Mouse (Mus musculus): ENCODE measurements around the gene Ptpn7.
"Not testable (repeated sequence)": the region's sequence is repeated elsewhere in the genome, so short reads cannot be mapped to it uniquely, and the experiment has no call there.

Gene Ptpn7

GRCm38 (mm10) chr1:135132473-135132872, at the start of gene Ptpn7:
Gene Ptpn7 (plus strand): TSS chr1:135132700.
- DNase-seq (ENCODE audit: low spot score): no peak

- DNase-seq (ENCODE audit: low spot score): no peak
Measured at GRCm38 (mm10) chr1:135083465-135083864, 49.0 kb upstream of the Ptpn7 start.

- no peak for DNase-seq (ENCODE audit: low spot score)
Measured at GRCm38 (mm10) chr1:135085296-135085871, 47.1 kb upstream of the Ptpn7 start.

- no peak for DNase-seq (ENCODE audit: low spot score)
Measured at GRCm38 (mm10) chr1:135086015-135086414, 46.5 kb upstream of the Ptpn7 start.

- DNase-seq (ENCODE audit: low spot score): no peak
Measured at GRCm38 (mm10) chr1:135087414-135087813, 45.1 kb upstream of the Ptpn7 start.

GRCm38 (mm10) chr1:135089626-135090025, 42.9 kb upstream of the Ptpn7 start:
- DNase-seq (ENCODE audit: low spot score): no peak

- no peak for DNase-seq (ENCODE audit: low spot score)
Measured at GRCm38 (mm10) chr1:135090914-135091313, 41.6 kb upstream of the Ptpn7 start.

- DNase-seq (ENCODE audit: low spot score): no peak
Measured at GRCm38 (mm10) chr1:135094723-135095122, 37.8 kb upstream of the Ptpn7 start.

- DNase-seq (ENCODE audit: low spot score): no peak
Measured at GRCm38 (mm10) chr1:135095189-135095588, 37.3 kb upstream of the Ptpn7 start.

GRCm38 (mm10) chr1:135096312-135096711, 36.2 kb upstream of the Ptpn7 start:
- DNase-seq (ENCODE audit: low spot score): no peak

GRCm38 (mm10) chr1:135097441-135097840, 35.1 kb upstream of the Ptpn7 start:
- no peak for DNase-seq (ENCODE audit: low spot score)

GRCm38 (mm10) chr1:135098441-135098840, 34.1 kb upstream of the Ptpn7 start:
- DNase-seq (ENCODE audit: low spot score): no peak

GRCm38 (mm10) chr1:135100400-135100799, 32.1 kb upstream of the Ptpn7 start:
- no peak for DNase-seq (ENCODE audit: low spot score)

- DNase-seq (ENCODE audit: low spot score): no peak
Measured at GRCm38 (mm10) chr1:135105124-135105523, 27.4 kb upstream of the Ptpn7 start, which contains the start of gene Lgr6. Gene Lgr6 (minus strand): TSS chr1:135105276.

- peak; percentile 40 for DNase-seq (ENCODE audit: low spot score)
Measured at GRCm38 (mm10) chr1:135105951-135106350, 26.5 kb upstream of the Ptpn7 start.

GRCm38 (mm10) chr1:135108611-135109010, 23.9 kb upstream of the Ptpn7 start:
- DNase-seq (ENCODE audit: low spot score): no peak

GRCm38 (mm10) chr1:135110075-135110474, 22.4 kb upstream of the Ptpn7 start:
- DNase-seq (ENCODE audit: low spot score): no peak

GRCm38 (mm10) chr1:135111271-135111670, 21.2 kb upstream of the Ptpn7 start:
- DNase-seq (ENCODE audit: low spot score): not testable (repeated sequence)

GRCm38 (mm10) chr1:135112661-135113060, 19.8 kb upstream of the Ptpn7 start:
- DNase-seq (ENCODE audit: low spot score): no peak

GRCm38 (mm10) chr1:135124573-135125363, 7.7 kb upstream of the Ptpn7 start:
- DNase-seq (ENCODE audit: low spot score): no peak

- DNase-seq (ENCODE audit: low spot score): no peak
Measured at GRCm38 (mm10) chr1:135125990-135126389, 6.5 kb upstream of the Ptpn7 start.

- DNase-seq (ENCODE audit: low spot score): no peak
Measured at GRCm38 (mm10) chr1:135126443-135127027, 6.0 kb upstream of the Ptpn7 start.

- no peak for DNase-seq (ENCODE audit: low spot score)
Measured at GRCm38 (mm10) chr1:135128011-135128441, 4.5 kb upstream of the Ptpn7 start.

Measured in yolk sac, embryonic 10.5 days (tissue).